Mouse (Mus musculus): ENCODE measurements around the gene Trappc4. TPM values are rescaled to one million over a fixed set of nuclear protein-coding genes. Genes with fewer than 3 reads are reported as not detected.

Trappc4 gene
- polyA plus RNA-seq, 1 experiment from 2014 or later: 99.5 TPM

- Histone ChIP-seq H3K36me3 (ENCODE audit: control insufficient read depth, insufficient read depth, low read length) (peaks cover 29% of the 10 kb centered on the region), H3K27me3 (replicated peaks; ENCODE audit: control insufficient read depth, insufficient read depth, low read length) (no peaks in the 10 kb centered on the region), H3K9me3 (ENCODE audit: control insufficient read depth, low read length) (no peaks in the 10 kb centered on the region), H3K4me1 (replicated peaks; ENCODE audit: control insufficient read depth, insufficient read depth, low read length) (peaks cover 14% of the 10 kb centered on the region), H3K4me3 (ENCODE audit: low read depth, low read length) (peak overlapping the region; percentile 94), H3K27ac (ENCODE audit: low read depth, low read length) (peak overlapping the region; percentile 47; the same call in 1 of the 2 replicates), H3K4me2 (peak overlapping the region; percentile 93), H3K9ac (ENCODE audit: low read depth, low read length) (peak overlapping the region; percentile 96)
- DNase-seq (ENCODE audit: low spot score) (no peak), ATAC-seq (replicated peaks; ENCODE audit: low FRiP score) (no peak)
- WGBS: 83% methylated on average over 9 of the region's 9 CpGs
These were observed 8.8 kb downstream of the Trappc4 start for GRCm38 (mm10) chr9:44398551-44398950.

- no peaks in the 10 kb centered on the region for H3K27me3 ChIP-seq (replicated peaks; ENCODE audit: control insufficient read depth, insufficient read depth, low read length)
- H3K9me3 ChIP-seq (ENCODE audit: control insufficient read depth, low read length): no peaks in the 10 kb centered on the region
- H3K36me3 ChIP-seq (ENCODE audit: control insufficient read depth, insufficient read depth, low read length): peaks cover 27% of the 10 kb centered on the region
- peak overlapping the region; percentile 96 for H3K9ac ChIP-seq (ENCODE audit: low read depth, low read length)
- peak overlapping the region; percentile 94 for H3K4me3 ChIP-seq (ENCODE audit: low read depth, low read length)
- peak overlapping the region; percentile 93 for H3K4me2 ChIP-seq
- WGBS: 44% methylated on average over 4 of the region's 4 CpGs
- ATAC-seq (replicated peaks; ENCODE audit: low FRiP score) (no peak), DNase-seq (ENCODE audit: low spot score) (no peak)
- peaks cover 14% of the 10 kb centered on the region for H3K4me1 ChIP-seq (replicated peaks; ENCODE audit: control insufficient read depth, insufficient read depth, low read length)
- H3K27ac ChIP-seq (ENCODE audit: low read depth, low read length): peak overlapping the region; percentile 47
These were observed 9.3 kb downstream of the Trappc4 start for GRCm38 (mm10) chr9:44398087-44398486.

GRCm38 (mm10) chr9:44396684-44397411 is 10.6 kb downstream of the Trappc4 start, which contains the start of gene Slc37a4:
Gene Slc37a4, plus strand, starts transcription at chr9:44396852.
- peaks cover 14% of the 10 kb centered on the region for H3K4me1 ChIP-seq (replicated peaks; ENCODE audit: control insufficient read depth, insufficient read depth, low read length)
- H3K4me2 ChIP-seq: peak within 1 kb of the TSS; percentile 93
- H3K36me3 ChIP-seq (ENCODE audit: control insufficient read depth, insufficient read depth, low read length): peaks cover 18% of the 10 kb centered on the region
- DNase-seq (ENCODE audit: low spot score) (peak; percentile 96), ATAC-seq (replicated peaks; ENCODE audit: low FRiP score) (peak; percentile 99)
- peak within 1 kb of the TSS; percentile 96 for H3K9ac ChIP-seq (ENCODE audit: low read depth, low read length)
- H3K4me3 ChIP-seq (ENCODE audit: low read depth, low read length): peak within 1 kb of the TSS; percentile 94
- no peaks in the 10 kb centered on the region for H3K9me3 ChIP-seq (ENCODE audit: control insufficient read depth, low read length)
- WGBS: 1% methylated on average over 43 of the region's 43 CpGs
- peak within 1 kb of the TSS; percentile 93 for H3K27ac ChIP-seq (ENCODE audit: low read depth, low read length)
- H3K27me3 ChIP-seq (replicated peaks; ENCODE audit: control insufficient read depth, insufficient read depth, low read length): no peaks in the 10 kb centered on the region

GRCm38 (mm10) chr9:44391466-44391865 is 15.9 kb downstream of the Trappc4 start:
- Histone ChIP-seq H3K27ac (ENCODE audit: low read depth, low read length) (no peak overlapping the region), H3K4me3 (ENCODE audit: low read depth, low read length) (no peak overlapping the region), H3K27me3 (replicated peaks; ENCODE audit: control insufficient read depth, insufficient read depth, low read length) (no peaks in the 10 kb centered on the region), H3K4me1 (replicated peaks; ENCODE audit: control insufficient read depth, insufficient read depth, low read length) (no peaks in the 10 kb centered on the region), H3K9me3 (ENCODE audit: control insufficient read depth, low read length) (no peaks in the 10 kb centered on the region), H3K9ac (ENCODE audit: low read depth, low read length) (no peak overlapping the region), H3K36me3 (ENCODE audit: control insufficient read depth, insufficient read depth, low read length) (peaks cover 37% of the 10 kb centered on the region), H3K4me2 (no peak overlapping the region)
- WGBS: 38% methylated on average over 4 of the region's 4 CpGs
- DNase-seq (ENCODE audit: low spot score) (no peak), ATAC-seq (replicated peaks; ENCODE audit: low FRiP score) (0 out of 2 replicates have a peak, but pooled peaks have one; percentile 29)

GRCm38 (mm10) chr9:44389273-44389672 is 18.1 kb downstream of the Trappc4 start:
- no peak overlapping the region for H3K4me3 ChIP-seq (ENCODE audit: low read depth, low read length)
- no peak overlapping the region for H3K9ac ChIP-seq (ENCODE audit: low read depth, low read length)
- no peak for DNase-seq (ENCODE audit: low spot score)
- H3K9me3 ChIP-seq (ENCODE audit: control insufficient read depth, low read length): no peaks in the 10 kb centered on the region
- WGBS: 73% methylated on average over 8 of the region's 8 CpGs
- no peaks in the 10 kb centered on the region for H3K27me3 ChIP-seq (replicated peaks; ENCODE audit: control insufficient read depth, insufficient read depth, low read length)
- ATAC-seq (replicated peaks; ENCODE audit: low FRiP score): no peak
- H3K36me3 ChIP-seq (ENCODE audit: control insufficient read depth, insufficient read depth, low read length): peaks cover 54% of the 10 kb centered on the region
- H3K4me1 ChIP-seq (replicated peaks; ENCODE audit: control insufficient read depth, insufficient read depth, low read length): no peaks in the 10 kb centered on the region
- no peak overlapping the region for H3K4me2 ChIP-seq
- no peak overlapping the region for H3K27ac ChIP-seq (ENCODE audit: low read depth, low read length)

- no peak for ATAC-seq (replicated peaks; ENCODE audit: low FRiP score)
- Histone ChIP-seq H3K27me3 (replicated peaks; ENCODE audit: control insufficient read depth, insufficient read depth, low read length) (no peaks in the 10 kb centered on the region), H3K4me3 (ENCODE audit: low read depth, low read length) (no peak overlapping the region), H3K27ac (ENCODE audit: low read depth, low read length) (no peak overlapping the region), H3K4me1 (replicated peaks; ENCODE audit: control insufficient read depth, insufficient read depth, low read length) (no peaks in the 10 kb centered on the region), H3K9me3 (ENCODE audit: control insufficient read depth, low read length) (no peaks in the 10 kb centered on the region), H3K4me2 (no peak overlapping the region), H3K9ac (ENCODE audit: low read depth, low read length) (no peak overlapping the region), H3K36me3 (ENCODE audit: control insufficient read depth, insufficient read depth, low read length) (peaks cover 74% of the 10 kb centered on the region)
- DNase-seq (ENCODE audit: low spot score): no peak
- 79% methylated on average over 3 of the region's 3 CpGs for WGBS
These were observed 20.2 kb downstream of the Trappc4 start for GRCm38 (mm10) chr9:44387221-44387620.

GRCm38 (mm10) chr9:44384596-44384995 is 22.8 kb downstream of the Trappc4 start:
- 93% methylated on average over 13 of the region's 13 CpGs for WGBS
- no peaks in the 10 kb centered on the region for H3K9me3 ChIP-seq (ENCODE audit: control insufficient read depth, low read length)

GRCm38 (mm10) chr9:44379862-44380261 is 27.5 kb downstream of the Trappc4 start:
- Histone ChIP-seq H3K27me3 (replicated peaks; ENCODE audit: control insufficient read depth, insufficient read depth, low read length) (no peaks in the 10 kb centered on the region), H3K4me1 (replicated peaks; ENCODE audit: control insufficient read depth, insufficient read depth, low read length) (peaks cover 15% of the 10 kb centered on the region), H3K9ac (ENCODE audit: low read depth, low read length) (peak overlapping the region; percentile 94), H3K36me3 (ENCODE audit: control insufficient read depth, insufficient read depth, low read length) (peaks cover 36% of the 10 kb centered on the region), H3K9me3 (ENCODE audit: control insufficient read depth, low read length) (no peaks in the 10 kb centered on the region), H3K4me3 (ENCODE audit: low read depth, low read length) (peak overlapping the region; percentile 91), H3K27ac (ENCODE audit: low read depth, low read length) (peak overlapping the region; percentile 91), H3K4me2 (peak overlapping the region; percentile 97)
- 8% methylated on average over 15 of the region's 15 CpGs for WGBS
- DNase-seq (ENCODE audit: low spot score) (no peak), ATAC-seq (replicated peaks; ENCODE audit: low FRiP score) (0 out of 2 replicates have a peak, but pooled peaks have one; percentile 4)

More at GRCm38 (mm10) chr9:44384596-44384995, 22.8 kb downstream of the Trappc4 start:
- ATAC-seq (replicated peaks; ENCODE audit: low FRiP score): no peak
- peaks cover 79% of the 10 kb centered on the region for H3K36me3 ChIP-seq (ENCODE audit: control insufficient read depth, insufficient read depth, low read length)
- H3K9ac ChIP-seq (ENCODE audit: low read depth, low read length): no peak overlapping the region
- H3K4me2 ChIP-seq: no peak overlapping the region
- peaks cover 8% of the 10 kb centered on the region for H3K4me1 ChIP-seq (replicated peaks; ENCODE audit: control insufficient read depth, insufficient read depth, low read length)
- no peaks in the 10 kb centered on the region for H3K27me3 ChIP-seq (replicated peaks; ENCODE audit: control insufficient read depth, insufficient read depth, low read length)
- DNase-seq (ENCODE audit: low spot score): no peak
- H3K4me3 ChIP-seq (ENCODE audit: low read depth, low read length): no peak overlapping the region
- no peak overlapping the region for H3K27ac ChIP-seq (ENCODE audit: low read depth, low read length)
